Mouse (Mus musculus): Measurements from ENCODE around the gene Slc38a2. TPM values are rescaled to one million over a fixed set of nuclear protein-coding genes. Genes with fewer than 3 reads are reported as not detected.

Slc38a2 gene
- polyA plus RNA-seq, 1 experiment from 2014 or later: 245 TPM

GRCm38 (mm10) chr15:96715079-96715691 lies 15.7 kb upstream of the Slc38a2 start:
- no peak for DNase-seq (ENCODE audit: low spot score)
- Histone ChIP-seq H3K9me3 (ENCODE audit: control insufficient read depth, low read length) (no peaks in the 10 kb centered on the region), H3K4me2 (ENCODE audit: low read depth, severe bottlenecking) (no peak overlapping the region), H3K27ac (replicated peaks; ENCODE audit: low read depth, low read length) (no peak overlapping the region), H3K27me3 (ENCODE audit: control insufficient read depth, insufficient read depth, low read length) (no peaks in the 10 kb centered on the region), H3K36me3 (ENCODE audit: control insufficient read depth, insufficient read depth, low read length) (no peaks in the 10 kb centered on the region), H3K9ac (ENCODE audit: low read length) (no peak overlapping the region), H3K4me3 (ENCODE audit: low read depth, low read length) (no peak overlapping the region), H3K4me1 (ENCODE audit: control insufficient read depth, insufficient read depth, low read length) (peaks cover 5% of the 10 kb centered on the region)
- 91% methylated on average over 9 of the region's 9 CpGs for WGBS
- no peak for ATAC-seq (ENCODE audit: insufficient number of reproducible peaks, low FRiP score, low TSS enrichment, low read depth)

- H3K4me3 ChIP-seq (ENCODE audit: low read depth, low read length): no peak overlapping the region
- no peaks in the 10 kb centered on the region for H3K27me3 ChIP-seq (ENCODE audit: control insufficient read depth, insufficient read depth, low read length)
- H3K36me3 ChIP-seq (ENCODE audit: control insufficient read depth, insufficient read depth, low read length): no peaks in the 10 kb centered on the region
- H3K9ac ChIP-seq (ENCODE audit: low read length): no peak overlapping the region
- ATAC-seq (ENCODE audit: insufficient number of reproducible peaks, low FRiP score, low TSS enrichment, low read depth) (no peak), DNase-seq (ENCODE audit: low spot score) (no peak)
- no peaks in the 10 kb centered on the region for H3K9me3 ChIP-seq (ENCODE audit: control insufficient read depth, low read length)
- WGBS: 90% methylated on average over 3 of the region's 3 CpGs
- peaks cover 5% of the 10 kb centered on the region for H3K4me1 ChIP-seq (ENCODE audit: control insufficient read depth, insufficient read depth, low read length)
- H3K27ac ChIP-seq (replicated peaks; ENCODE audit: low read depth, low read length): no peak overlapping the region
- H3K4me2 ChIP-seq (ENCODE audit: low read depth, severe bottlenecking): no peak overlapping the region
Measured at GRCm38 (mm10) chr15:96714676-96715016, 15.1 kb upstream of the Slc38a2 start.

DNA sequence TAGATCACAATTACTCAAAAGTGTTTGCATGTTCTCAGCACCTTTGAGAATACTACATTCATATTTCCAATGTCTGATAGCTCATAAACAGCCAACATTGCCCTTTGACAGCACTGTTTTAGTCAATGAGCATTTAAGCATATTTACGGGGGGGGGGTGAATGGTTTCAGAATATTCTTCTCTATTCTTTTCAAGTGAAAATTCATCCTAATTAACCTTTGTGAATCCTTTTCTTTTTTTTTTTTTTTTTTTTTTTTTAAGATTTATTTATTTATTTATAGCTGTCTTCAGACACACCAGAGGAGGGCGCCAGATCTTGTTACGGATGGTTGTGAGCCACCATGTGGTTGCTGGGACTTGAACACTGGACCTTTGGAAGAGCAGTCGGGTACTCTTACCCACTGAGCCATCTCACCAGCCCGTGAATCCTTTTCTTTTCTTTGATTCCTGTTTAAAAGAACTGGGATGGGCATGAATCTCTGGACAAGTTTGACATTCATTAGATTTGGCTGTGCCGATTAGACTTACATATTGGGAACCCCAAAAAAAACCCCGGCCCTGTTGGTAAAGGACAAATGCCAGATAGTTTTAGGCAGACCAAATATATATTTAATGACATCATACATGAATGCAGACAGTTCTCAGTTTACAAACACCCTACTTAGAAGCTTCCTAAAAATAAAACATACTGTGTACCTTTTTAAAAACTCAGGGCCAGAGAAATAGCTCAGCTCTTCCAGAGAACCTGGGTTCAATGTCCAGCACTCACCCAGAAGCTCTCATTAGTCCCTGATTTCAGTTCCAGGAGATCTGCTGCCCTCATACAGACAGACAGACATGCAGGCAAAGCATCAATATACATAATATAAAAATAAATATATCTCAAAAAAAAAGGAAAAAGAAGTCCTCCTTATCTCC lies 14.5 kb upstream of the Slc38a2 start:
- WGBS: 93% methylated on average over 5 of the region's 7 CpGs
- ATAC-seq (ENCODE audit: insufficient number of reproducible peaks, low FRiP score, low TSS enrichment, low read depth) (no peak), DNase-seq (ENCODE audit: low spot score) (no peak)
- H3K27ac ChIP-seq (replicated peaks; ENCODE audit: low read depth, low read length): no peak overlapping the region
- no peaks in the 10 kb centered on the region for H3K9me3 ChIP-seq (ENCODE audit: control insufficient read depth, low read length)
- peaks cover 5% of the 10 kb centered on the region for H3K4me1 ChIP-seq (ENCODE audit: control insufficient read depth, insufficient read depth, low read length)
- H3K27me3 ChIP-seq (ENCODE audit: control insufficient read depth, insufficient read depth, low read length): no peaks in the 10 kb centered on the region
- H3K36me3 ChIP-seq (ENCODE audit: control insufficient read depth, insufficient read depth, low read length): no peaks in the 10 kb centered on the region
- no peak overlapping the region for H3K4me3 ChIP-seq (ENCODE audit: low read depth, low read length)
- H3K9ac ChIP-seq (ENCODE audit: low read length): no peak overlapping the region
- no peak overlapping the region for H3K4me2 ChIP-seq (ENCODE audit: low read depth, severe bottlenecking)

- WGBS: 95% methylated on average over 5 of the region's 5 CpGs
- no peak overlapping the region for H3K4me2 ChIP-seq (ENCODE audit: low read depth, severe bottlenecking)
- no peaks in the 10 kb centered on the region for H3K27me3 ChIP-seq (ENCODE audit: control insufficient read depth, insufficient read depth, low read length)
- no peak overlapping the region for H3K27ac ChIP-seq (replicated peaks; ENCODE audit: low read depth, low read length)
- DNase-seq (ENCODE audit: low spot score): no peak
- H3K36me3 ChIP-seq (ENCODE audit: control insufficient read depth, insufficient read depth, low read length): no peaks in the 10 kb centered on the region
- H3K4me3 ChIP-seq (ENCODE audit: low read depth, low read length): no peak overlapping the region
- H3K4me1 ChIP-seq (ENCODE audit: control insufficient read depth, insufficient read depth, low read length): peaks cover 5% of the 10 kb centered on the region
- no peaks in the 10 kb centered on the region for H3K9me3 ChIP-seq (ENCODE audit: control insufficient read depth, low read length)
- H3K9ac ChIP-seq (ENCODE audit: low read length): no peak overlapping the region
- ATAC-seq (ENCODE audit: insufficient number of reproducible peaks, low FRiP score, low TSS enrichment, low read depth): no peak
Measured at GRCm38 (mm10) chr15:96712338-96712737, 12.8 kb upstream of the Slc38a2 start.

GRCm38 (mm10) chr15:96711664-96712063 lies 12.1 kb upstream of the Slc38a2 start:
- Histone ChIP-seq H3K27me3 (ENCODE audit: control insufficient read depth, insufficient read depth, low read length) (no peaks in the 10 kb centered on the region), H3K27ac (replicated peaks; ENCODE audit: low read depth, low read length) (no peak overlapping the region), H3K9ac (ENCODE audit: low read length) (no peak overlapping the region), H3K36me3 (ENCODE audit: control insufficient read depth, insufficient read depth, low read length) (no peaks in the 10 kb centered on the region), H3K4me3 (ENCODE audit: low read depth, low read length) (no peak overlapping the region), H3K4me2 (ENCODE audit: low read depth, severe bottlenecking) (no peak overlapping the region), H3K9me3 (ENCODE audit: control insufficient read depth, low read length) (no peaks in the 10 kb centered on the region), H3K4me1 (ENCODE audit: control insufficient read depth, insufficient read depth, low read length) (peaks cover 5% of the 10 kb centered on the region)
- ATAC-seq (ENCODE audit: insufficient number of reproducible peaks, low FRiP score, low TSS enrichment, low read depth) (no peak), DNase-seq (ENCODE audit: low spot score) (no peak)
- 88% methylated on average over 11 of the region's 11 CpGs for WGBS

- Histone ChIP-seq H3K4me1 (ENCODE audit: control insufficient read depth, insufficient read depth, low read length) (peaks cover 5% of the 10 kb centered on the region), H3K4me3 (ENCODE audit: low read depth, low read length) (peak overlapping the region; percentile 55), H3K27me3 (ENCODE audit: control insufficient read depth, insufficient read depth, low read length) (no peaks in the 10 kb centered on the region), H3K4me2 (ENCODE audit: low read depth, severe bottlenecking) (peak overlapping the region; percentile 81), H3K9me3 (ENCODE audit: control insufficient read depth, low read length) (no peaks in the 10 kb centered on the region), H3K27ac (replicated peaks; ENCODE audit: low read depth, low read length) (peak overlapping the region; percentile 96), H3K36me3 (ENCODE audit: control insufficient read depth, insufficient read depth, low read length) (no peaks in the 10 kb centered on the region), H3K9ac (ENCODE audit: low read length) (peak overlapping the region; percentile 92)
- ATAC-seq (ENCODE audit: insufficient number of reproducible peaks, low FRiP score, low TSS enrichment, low read depth) (no peak), DNase-seq (ENCODE audit: low spot score) (peak; percentile 56)
- 20% methylated on average over 15 of the region's 15 CpGs for WGBS
Measured at GRCm38 (mm10) chr15:96710352-96711114, 11.0 kb upstream of the Slc38a2 start.

DNA sequence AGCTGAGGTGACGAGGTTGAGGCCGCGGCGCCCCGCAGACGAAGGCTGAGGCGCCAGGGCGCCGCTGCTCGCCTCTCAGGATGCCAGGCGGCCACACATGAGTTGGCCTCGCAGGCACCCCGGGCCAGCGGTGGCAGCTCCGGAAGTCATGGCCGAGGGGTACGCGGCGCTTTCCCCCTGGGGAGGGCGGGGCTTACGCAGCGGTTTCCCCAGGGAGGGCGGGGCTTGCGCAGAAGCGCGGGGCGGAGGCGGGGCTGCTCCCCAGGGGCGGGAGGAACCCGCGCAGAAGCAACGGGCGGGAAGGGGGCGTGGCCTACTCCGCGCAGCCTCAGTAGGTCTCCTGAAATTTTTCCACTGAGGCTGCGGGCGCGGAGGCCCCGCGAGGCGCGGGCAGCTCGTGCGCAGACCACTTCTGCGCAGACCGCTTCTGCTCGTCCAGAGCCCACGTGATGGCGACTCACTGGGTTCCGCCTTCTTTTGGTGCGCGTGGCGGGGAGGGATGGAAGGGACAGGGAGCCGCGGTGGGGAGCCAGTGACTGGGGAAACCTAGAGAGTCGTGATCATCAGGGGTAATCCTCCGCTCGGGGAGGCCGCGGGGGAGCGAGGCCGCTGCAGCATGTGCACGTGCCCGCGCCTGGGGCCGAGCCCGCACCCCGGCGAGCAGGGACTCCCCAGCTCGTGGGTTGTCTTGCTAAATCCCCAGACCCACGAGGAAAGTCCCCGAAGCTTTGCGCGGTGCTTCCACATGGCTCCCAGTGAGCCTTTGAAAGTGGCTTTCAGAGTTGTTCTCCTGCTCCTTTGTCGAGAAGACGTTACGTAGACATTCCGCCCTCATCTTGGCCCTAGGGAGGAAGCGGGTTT lies 10.2 kb upstream of the Slc38a2 start:
- Histone ChIP-seq H3K4me1 (ENCODE audit: control insufficient read depth, insufficient read depth, low read length) (peaks cover 5% of the 10 kb centered on the region), H3K9me3 (ENCODE audit: control insufficient read depth, low read length) (no peaks in the 10 kb centered on the region), H3K4me2 (ENCODE audit: low read depth, severe bottlenecking) (peak overlapping the region; percentile 81), H3K4me3 (ENCODE audit: low read depth, low read length) (peak overlapping the region; percentile 55), H3K36me3 (ENCODE audit: control insufficient read depth, insufficient read depth, low read length) (no peaks in the 10 kb centered on the region), H3K9ac (ENCODE audit: low read length) (peak overlapping the region; percentile 92), H3K27me3 (ENCODE audit: control insufficient read depth, insufficient read depth, low read length) (no peaks in the 10 kb centered on the region), H3K27ac (replicated peaks; ENCODE audit: low read depth, low read length) (peak overlapping the region; percentile 96)
- DNase-seq (ENCODE audit: low spot score) (peak; percentile 99), ATAC-seq (ENCODE audit: insufficient number of reproducible peaks, low FRiP score, low TSS enrichment, low read depth) (peak; percentile 91)
- 1% methylated on average over 73 of the region's 80 CpGs for WGBS

Measured in limb, embryonic 11.5 days (tissue).